Mouse (Mus musculus) ES-E14 (cell line): ENCODE measurements around the gene Gosr1. TPM values are rescaled to one million over a fixed set of nuclear protein-coding genes. Genes with fewer than 3 reads are reported as not detected.
A peak's percentile ranks its signal among the peaks of the same experiment; 100 is the strongest.

Source experiments
- DNase-seq: peaks from one replicate; pipeline ENCODE4 v3.0.0-alpha.2; 2013; ENCODE audit warnings: low read depth, low spot score
- H3K27ac ChIP-seq: 2 replicates; pipeline ENCODE4 v1.5.1; 2012; ENCODE audit warnings: low read depth, mild to moderate bottlenecking, low read length, moderate library complexity, mixed read lengths; ENCODE audit not compliant: poor library complexity, insufficient read depth, severe bottlenecking
- H3K36me3 ChIP-seq: 2 replicates; pipeline ENCODE4 v1.6.1; 2012; ENCODE audit warnings: mild to moderate bottlenecking, low read length, moderate library complexity, mixed read lengths; ENCODE audit not compliant: control insufficient read depth, poor library complexity, insufficient read depth, severe bottlenecking
- H3K4me1 ChIP-seq, 2 experiments: fragments of 150-350 bp in 1 of 2; sonication (generic) in 1 of 2; 2 replicates each; pipeline ENCODE4 v1.6.1; 2012; ENCODE audit warnings: low read length in 2 of 2, mild to moderate bottlenecking in 1 of 2, mixed read lengths in 1 of 2; ENCODE audit not compliant: control insufficient read depth in 2 of 2, insufficient read depth in 2 of 2, poor library complexity in 1 of 2
- H3K4me3 ChIP-seq, 2 experiments: fragments of 150-350 bp in 1 of 2; sonication (generic) in 1 of 2; 2 replicates each; pipeline ENCODE4 v1.5.1; 2012; ENCODE audit warnings: low read length in 2 of 2, low read depth in 1 of 2, mild to moderate bottlenecking in 1 of 2, mixed read lengths in 1 of 2; ENCODE audit not compliant: insufficient read depth in 1 of 2, poor library complexity in 1 of 2, severe bottlenecking in 1 of 2
- H3K9ac ChIP-seq: 2 replicates; pipeline ENCODE4 v1.6.1; 2012; ENCODE audit warnings: low read depth, mild to moderate bottlenecking, low read length, mixed read lengths; ENCODE audit not compliant: poor library complexity, insufficient read depth, severe bottlenecking
- H3K9me3 ChIP-seq: fragments of 150-350 bp; sonication (generic); 2 replicates; pipeline ENCODE4 v1.6.1; 2012; ENCODE audit warnings: low read depth, mild to moderate bottlenecking, low read length; ENCODE audit not compliant: control insufficient read depth, insufficient read depth
- CHD2 ChIP-seq: IDR thresholded peaks from 2 replicates; pipeline ENCODE4 v1.6.1; 2014; ENCODE audit warnings: mild to moderate bottlenecking, low read depth, low read length, inconsistent platforms
- HCFC1 ChIP-seq: IDR thresholded peaks from 2 replicates; pipeline ENCODE4 v1.6.1; 2012; ENCODE audit warnings: low read length, inconsistent platforms, borderline replicate concordance; ENCODE audit not compliant: insufficient read depth
- MAFK ChIP-seq: IDR thresholded peaks from 2 replicates; pipeline ENCODE4 v1.6.1; 2014; ENCODE audit warnings: mild to moderate bottlenecking, low read depth, low read length, inconsistent platforms; ENCODE audit not compliant: insufficient read depth
- ZC3H11A ChIP-seq: IDR thresholded peaks from 2 replicates; pipeline ENCODE4 v1.6.1; 2012; ENCODE audit warnings: low read depth, mild to moderate bottlenecking, inconsistent platforms, low read length, borderline replicate concordance
- ZNF384 ChIP-seq: IDR thresholded peaks from 2 replicates; pipeline ENCODE4 v1.6.1; 2012; ENCODE audit warnings: low read depth, low read length, inconsistent platforms
- in situ Hi-C, 2 experiments: fragments of 600-800 bp; cut with MboI; formaldehyde crosslinking; loops; one replicate each; pipeline ENCODE4 v1.15.1; 2025; ENCODE audit warnings: low sequenced_read_pairs in 2 of 2, inconsistent platforms in 1 of 2; ENCODE audit not compliant: unreplicated experiment in 2 of 2
- total RNA-seq: library from RNA; depleted of rRNA; stranded (reverse); fragments of 300-350 nt; gene quantifications from 2 replicates; pipeline ENCODE4 v1.2.3, GENCODE M21; 2012; rRNA removed

Gosr1 gene
- 10.9 and 18.3 TPM in 2 replicates for total RNA-seq

DNA sequence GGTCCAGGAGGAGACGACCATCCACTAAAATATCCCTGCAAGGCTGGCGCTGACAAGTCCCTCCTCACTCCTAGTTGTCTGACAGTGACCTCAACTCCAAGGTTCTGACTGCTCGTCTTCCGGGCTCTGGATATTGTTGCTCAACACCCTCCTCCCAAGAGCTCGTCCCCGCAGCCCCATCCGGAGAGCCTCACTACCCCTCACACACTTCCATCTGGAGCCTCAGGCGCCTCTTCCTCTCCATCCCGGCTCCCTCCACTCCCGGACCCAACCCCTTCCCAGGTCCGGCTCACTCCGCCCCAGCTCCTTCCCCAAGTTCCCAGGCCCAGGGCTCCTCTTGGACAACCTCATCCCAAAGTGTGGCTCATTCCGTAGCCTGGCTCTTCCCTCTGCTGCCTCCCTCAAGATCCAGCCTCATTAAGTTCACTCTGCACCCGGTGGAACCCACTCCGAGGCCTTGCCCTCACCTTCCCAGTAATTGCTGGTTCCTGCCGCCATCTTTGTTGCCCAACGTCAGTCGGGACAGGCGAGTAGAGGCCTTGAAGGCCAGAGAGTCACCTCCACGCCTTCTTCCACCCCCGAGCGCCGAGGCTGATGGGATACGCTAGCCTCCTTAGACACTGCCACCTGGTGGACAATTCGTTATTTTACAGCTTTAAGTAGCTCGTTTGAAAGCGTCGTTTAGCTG lies at the start of gene Gosr1:
Gene Gosr1 (minus strand): TSS at position 527 of the 688 bp plus-strand sequence.
- peaks cover 6% of the 10 kb centered on the region; the same call in 1 of the 2 replicates for H3K36me3 ChIP-seq
- peak within 1 kb of the TSS; percentile 86 to 99 for H3K4me3 ChIP-seq
- peak; percentile 99 for DNase-seq
- in situ Hi-C loops, result no loop called here
- H3K4me1 ChIP-seq, result peaks cover 0 to 3% of the 10 kb centered on the region in 2 experiments; a peak in 1 of 4 replicates
- H3K9ac ChIP-seq, result peak within 1 kb of the TSS; percentile 93
- TF ChIP-seq HCFC1 (peak; percentile 78; the same call in 1 of the 2 replicates), ZC3H11A (no peak)
- H3K9me3 ChIP-seq, result no peaks in the 10 kb centered on the region
- H3K27ac ChIP-seq, result peak within 1 kb of the TSS; percentile 34; the same call in 1 of the 2 replicates

DNA sequence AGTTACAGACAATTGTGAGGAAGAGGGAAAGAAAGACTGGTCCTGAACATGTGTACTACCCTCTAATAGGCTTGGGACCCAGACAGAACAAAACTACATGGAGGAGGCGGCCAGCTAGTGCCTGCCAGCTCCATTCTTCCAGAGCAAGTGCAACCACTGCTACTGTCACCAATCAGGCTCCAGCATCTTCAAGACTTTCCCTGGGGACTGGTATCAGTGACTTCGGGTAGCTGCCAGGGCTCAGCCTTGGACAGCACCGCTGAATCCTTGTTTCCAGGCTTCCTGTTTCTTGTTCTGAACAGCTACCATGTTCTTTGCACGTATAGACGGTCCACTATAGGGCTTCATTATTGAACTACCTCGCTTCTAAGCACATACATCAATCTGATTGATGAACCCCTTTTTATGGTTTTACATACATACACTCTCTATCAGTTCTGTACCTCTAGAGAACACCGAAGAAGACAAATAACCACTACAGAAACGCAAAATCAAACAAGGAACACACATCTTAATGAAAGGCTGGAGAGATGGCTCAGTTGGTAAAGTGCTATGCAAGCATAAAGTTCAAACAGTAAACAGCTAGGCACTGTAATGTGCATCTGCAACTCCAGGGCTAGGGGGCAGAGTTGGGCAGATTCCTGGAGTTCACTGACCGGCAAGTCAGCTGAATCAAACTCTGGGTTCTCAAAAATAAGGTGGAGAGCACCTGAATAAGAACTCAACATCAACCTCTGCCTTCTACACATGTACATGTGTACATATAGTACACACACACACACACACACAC lies 47.5 kb upstream of the Gosr1 start:
- DNase-seq, result no peak
- in situ Hi-C loops, result no loop called here
- H3K4me3 ChIP-seq, result no peak overlapping the region
- no peaks in the 10 kb centered on the region for H3K36me3 ChIP-seq
- H3K9ac ChIP-seq, result no peak overlapping the region
- TF ChIP-seq CHD2 (no peak), ZC3H11A (no peak), MAFK (no peak), ZNF384 (no peak), HCFC1 (no peak)
- no peaks in the 10 kb centered on the region for H3K9me3 ChIP-seq
- H3K4me1 ChIP-seq, result peaks cover 0 to 2% of the 10 kb centered on the region in 2 experiments; a peak in 1 of 4 replicates
- no peak overlapping the region for H3K27ac ChIP-seq

DNA sequence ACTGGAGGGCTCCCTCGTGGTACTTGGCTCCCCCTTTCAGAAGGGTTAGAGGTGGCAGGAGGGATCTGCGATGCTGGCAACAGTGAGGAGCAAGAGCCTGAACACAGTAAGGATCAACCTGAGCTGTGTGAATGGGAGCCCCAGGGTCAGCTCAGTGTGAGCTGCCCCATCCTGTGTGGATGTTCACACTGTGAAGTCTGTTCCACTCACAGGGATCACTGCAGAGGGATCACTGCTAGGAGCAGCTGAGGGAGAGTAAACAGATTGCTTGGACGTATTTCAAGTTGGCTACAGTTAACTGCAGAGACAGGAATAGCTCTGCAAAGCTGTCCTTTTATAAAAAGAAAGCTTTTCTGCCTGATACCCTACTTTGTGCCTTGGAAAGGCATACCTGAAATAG lies 46.1 kb upstream of the Gosr1 start:
- no peak for DNase-seq
- Histone ChIP-seq H3K4me1 (peaks cover 0 to 2% of the 10 kb centered on the region in 2 experiments; a peak in 1 of 4 replicates), H3K9ac (no peak overlapping the region), H3K27ac (no peak overlapping the region), H3K4me3 (no peak overlapping the region), H3K9me3 (no peaks in the 10 kb centered on the region), H3K36me3 (no peaks in the 10 kb centered on the region)
- in situ Hi-C loops, result no loop called here
- TF ChIP-seq ZC3H11A, result no peak
- TF ChIP-seq ZNF384, result no peak
- TF ChIP-seq CHD2, result no peak
- TF ChIP-seq HCFC1, result no peak
- no peak for TF ChIP-seq MAFK

DNA sequence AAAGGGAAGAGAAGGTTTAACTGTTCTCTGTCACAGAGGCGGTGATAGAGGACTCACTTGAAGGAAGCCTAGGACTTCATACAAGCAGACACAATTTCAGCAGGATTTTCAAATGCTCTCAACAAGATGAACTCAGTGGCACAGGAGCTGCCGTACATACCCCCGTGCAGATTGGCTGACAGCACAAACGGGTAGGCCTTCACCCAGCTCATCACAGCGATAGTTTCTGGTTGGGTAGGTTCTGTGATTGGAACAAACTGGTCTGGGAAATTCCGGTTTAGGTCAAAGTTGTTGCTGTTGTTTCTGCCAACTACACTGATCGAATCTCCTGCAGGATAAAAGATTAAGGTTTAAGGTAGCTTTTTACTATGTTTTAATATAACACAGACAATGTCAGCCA lies 45.2 kb upstream of the Gosr1 start:
- H3K4me1 ChIP-seq, result peaks cover 0 to 2% of the 10 kb centered on the region in 2 experiments; a peak in 1 of 4 replicates
- H3K36me3 ChIP-seq, result no peaks in the 10 kb centered on the region
- H3K4me3 ChIP-seq, result no peak overlapping the region
- in situ Hi-C loops, result no loop called here
- H3K27ac ChIP-seq, result no peak overlapping the region
- no peaks in the 10 kb centered on the region for H3K9me3 ChIP-seq
- no peak for DNase-seq
- no peak overlapping the region for H3K9ac ChIP-seq
- TF ChIP-seq CHD2, result no peak
- TF ChIP-seq HCFC1, result no peak
- no peak for TF ChIP-seq ZNF384
- no peak for TF ChIP-seq MAFK
- TF ChIP-seq ZC3H11A, result no peak
